Mouse (Mus musculus) megakaryocyte, embryonic 14.5 days (primary cell): ENCODE measurements around the gene Gca.

Experiments used
- FLI1 ChIP-seq: IDR thresholded peaks from 2 replicates; pipeline ENCODE4 v1.6.1; 2012; ENCODE audit warnings: low read length, inconsistent platforms, mixed read lengths
- GATA1 ChIP-seq: IDR thresholded peaks from 3 replicates; pipeline ENCODE4 v1.6.1; 2012; ENCODE audit warnings: mixed read lengths, low read length, inconsistent platforms, borderline replicate concordance

- TF ChIP-seq GATA1 (no peak), FLI1 (no peak)
These were observed 42.2 kb downstream of the Gca start for GRCm38 (mm10) chr2:62706313-62706712.
